Mouse (Mus musculus): ENCODE results near the gene Hopx.

Gene Hopx

DNA sequence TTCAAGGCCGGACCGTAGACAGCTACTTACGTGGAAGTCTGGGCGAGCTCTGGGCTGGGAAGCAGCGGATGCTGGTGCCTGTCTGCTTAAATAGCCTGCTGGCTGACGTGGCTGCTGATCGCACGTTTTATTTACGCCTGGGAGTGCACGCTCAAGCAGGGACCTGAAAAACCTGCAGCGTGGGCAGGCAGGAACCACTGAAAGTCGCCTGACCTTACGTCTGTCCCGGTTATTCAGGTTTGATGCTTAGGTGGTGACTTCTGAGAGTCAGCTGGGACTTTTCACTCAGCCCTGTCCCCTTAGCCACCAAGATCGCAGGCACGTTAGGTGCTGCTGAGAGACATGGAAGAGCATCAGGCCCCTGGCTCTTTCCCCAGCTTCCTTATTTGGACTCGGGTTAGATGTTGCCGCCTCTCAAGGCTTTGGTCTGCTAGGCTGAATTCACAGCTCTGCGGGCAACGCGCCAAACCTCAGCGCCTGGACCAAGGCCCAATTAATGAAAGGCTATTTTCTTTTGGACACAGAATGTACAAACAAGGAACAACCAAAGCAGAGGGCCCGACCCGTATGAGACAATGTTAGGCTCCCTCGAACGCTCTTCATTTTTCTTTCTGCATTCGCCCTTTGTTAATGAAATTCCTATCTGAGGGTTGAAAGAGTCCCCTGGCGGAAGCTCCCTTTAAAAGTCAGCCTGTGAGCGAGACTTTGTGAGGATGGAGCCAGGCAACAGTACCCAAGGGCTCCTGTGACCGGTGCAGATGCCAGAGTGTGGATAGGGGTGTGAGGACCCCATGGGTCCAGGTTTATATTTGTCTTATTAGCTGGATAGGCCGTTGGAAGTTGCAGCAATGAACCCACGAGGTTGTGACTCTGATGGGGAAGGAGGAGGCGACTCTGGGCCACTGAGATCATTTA, at the start of gene Hopx:
Hopx (minus strand) TSS at position 305 of the 915 bp plus-strand sequence.
- DNase-seq (ENCODE audit: extremely low spot score, low spot score) = no peak

DNA sequence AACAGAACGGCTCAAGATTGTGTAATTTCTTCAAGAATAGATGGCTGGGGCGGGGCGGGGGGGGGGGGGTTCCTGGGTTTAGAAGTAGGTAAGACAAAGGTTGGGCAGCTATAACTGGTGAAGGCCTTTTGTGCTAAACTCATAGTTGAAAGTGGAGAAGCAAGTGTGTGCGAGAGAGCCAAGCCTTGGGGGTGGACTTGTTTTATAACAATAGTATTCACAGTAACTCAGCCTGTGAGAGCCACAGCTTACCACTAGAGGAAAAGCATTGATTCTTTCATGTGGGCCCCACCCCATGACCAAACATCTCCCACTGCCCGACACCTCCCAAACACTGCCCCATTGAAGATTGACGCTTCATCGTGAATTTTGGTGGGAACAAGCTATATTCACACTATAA, 48.7 kb upstream of the Hopx start:
- no peak for DNase-seq (ENCODE audit: extremely low spot score, low spot score)

DNA sequence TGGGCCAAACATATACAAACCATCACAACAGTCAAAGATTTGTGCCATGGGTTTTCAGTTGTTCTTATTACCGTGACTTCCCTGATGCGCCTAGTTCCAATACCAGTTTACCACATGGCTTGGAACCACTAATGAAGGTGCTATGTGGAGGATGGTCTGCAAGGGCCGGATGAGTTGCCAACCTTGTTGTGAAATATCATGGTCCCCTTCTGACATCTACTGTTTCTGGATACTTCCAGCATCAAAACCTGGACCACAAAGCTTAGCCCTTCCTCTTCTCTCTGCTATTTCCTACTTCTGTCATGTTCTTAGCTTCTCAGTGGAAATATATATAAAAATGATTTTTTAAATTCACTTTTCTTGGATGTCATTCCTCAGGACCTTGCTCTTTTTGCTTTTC, 47.6 kb upstream of the Hopx start:
- DNase-seq (ENCODE audit: extremely low spot score, low spot score) = no peak

DNA sequence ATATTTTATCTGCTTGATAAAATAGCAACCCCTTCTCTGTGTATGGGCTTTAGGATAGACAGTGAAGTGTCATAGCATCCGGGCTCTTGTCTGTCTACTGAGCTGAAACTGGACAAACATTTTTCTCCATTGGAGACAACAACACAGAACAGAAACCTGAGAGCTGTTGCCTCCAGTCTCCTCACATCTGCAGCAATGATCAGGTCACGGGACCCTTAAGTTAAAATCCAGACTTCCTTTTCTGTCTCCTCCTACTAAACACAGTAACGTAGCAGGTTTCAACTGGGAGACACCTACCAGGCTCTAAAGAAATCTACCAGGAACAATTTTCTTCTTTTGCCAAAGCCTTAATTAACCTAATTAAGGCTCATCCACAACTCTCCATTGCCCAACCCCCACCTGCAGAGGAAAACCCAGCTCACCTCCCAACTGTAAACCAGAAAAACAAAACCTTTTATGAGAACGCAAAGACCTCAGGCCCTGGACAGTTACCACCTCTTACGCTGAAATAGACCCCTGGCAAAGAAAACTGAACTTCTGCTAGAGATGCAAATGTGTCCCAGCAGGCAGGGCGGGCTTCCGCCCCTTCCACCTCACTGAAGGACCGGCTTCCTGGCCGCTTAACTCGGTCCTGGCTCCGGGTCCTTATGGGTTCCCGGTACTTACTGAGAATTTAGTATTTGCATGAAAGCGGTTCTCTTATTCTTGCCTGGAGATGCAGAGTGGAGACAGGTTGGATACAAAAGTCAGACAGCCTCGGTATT, 43.0 kb upstream of the Hopx start:
- no peak for DNase-seq (ENCODE audit: extremely low spot score, low spot score)

GRCm38 (mm10) chr5:77156938-77157337, 42.0 kb upstream of the Hopx start:
- DNase-seq (ENCODE audit: extremely low spot score, low spot score) = no peak

DNA sequence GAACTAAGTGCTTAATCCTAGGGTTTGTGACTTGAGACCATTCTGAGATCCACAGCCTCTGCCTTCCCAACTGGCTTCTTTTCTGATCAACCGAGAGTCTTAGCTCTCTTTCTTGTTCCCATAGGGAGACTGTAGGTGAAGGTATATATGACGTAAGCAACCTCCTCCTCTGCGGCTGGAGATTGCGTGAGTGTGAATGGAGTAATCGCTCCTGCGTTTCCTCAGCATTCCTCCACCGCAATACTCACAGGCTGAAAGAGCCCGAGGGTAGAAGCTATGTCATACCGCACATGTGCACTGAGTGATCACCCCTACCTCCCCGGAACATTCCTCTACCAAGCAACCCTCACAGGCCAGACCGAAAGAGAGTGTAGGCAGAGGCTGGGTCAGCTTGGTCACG, 40.6 kb upstream of the Hopx start:
- DNase-seq (ENCODE audit: extremely low spot score, low spot score) = no peak

GRCm38 (mm10) chr5:77154812-77155211, 39.9 kb upstream of the Hopx start:
- DNase-seq (ENCODE audit: extremely low spot score, low spot score) = no peak

DNA sequence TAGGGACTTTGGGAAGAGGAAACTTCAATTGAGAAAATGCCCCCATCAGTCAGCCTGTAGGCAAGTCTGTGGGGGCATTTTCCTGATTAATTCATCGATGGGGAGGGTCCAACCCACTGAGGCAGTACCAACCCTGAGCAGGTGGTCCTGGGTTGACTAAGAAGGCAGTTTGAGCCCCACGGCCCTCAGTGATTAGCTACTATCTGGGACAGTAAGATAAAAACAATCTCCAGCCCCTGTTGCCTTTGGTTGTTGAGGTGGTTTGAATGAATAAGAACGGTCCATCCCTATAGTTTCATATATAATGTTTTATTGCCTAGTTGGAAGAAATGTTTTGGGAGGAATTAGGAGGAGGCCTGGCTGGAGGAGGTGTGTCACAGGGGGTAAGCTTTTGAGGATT, 36.8 kb upstream of the Hopx start:
- DNase-seq (ENCODE audit: extremely low spot score, low spot score) = no peak

GRCm38 (mm10) chr5:77151075-77151474, 36.2 kb upstream of the Hopx start:
- DNase-seq (ENCODE audit: extremely low spot score, low spot score) = no peak

DNA sequence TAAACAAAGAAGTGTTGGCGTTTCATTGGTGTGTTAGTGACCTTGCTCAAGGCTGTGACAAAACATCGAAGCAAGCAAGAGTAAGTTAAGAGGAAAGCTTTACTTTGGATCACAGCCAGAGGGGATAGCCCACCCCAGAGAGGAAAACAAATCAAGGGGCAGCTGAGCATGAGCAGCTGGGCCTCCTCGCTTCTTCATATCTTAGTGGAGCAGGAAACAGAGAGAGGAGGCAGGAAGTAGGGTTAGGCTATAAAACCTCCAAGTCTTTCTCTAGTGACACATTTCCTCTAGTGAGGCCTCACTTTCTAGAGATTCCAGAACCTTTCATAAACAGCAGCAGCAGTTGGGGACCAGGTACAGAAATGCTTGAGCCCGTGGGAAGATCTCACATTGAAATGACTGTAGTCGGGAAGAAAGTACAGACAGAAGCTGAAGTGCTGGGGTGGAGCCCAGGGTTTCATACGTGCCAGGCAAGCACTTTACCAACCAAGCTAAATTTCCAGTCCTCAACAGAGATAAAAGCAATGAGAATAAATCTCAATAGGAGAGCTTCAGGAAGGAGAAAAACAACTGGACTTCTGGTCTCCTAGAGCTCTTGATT, 33.2 kb upstream of the Hopx start:
- DNase-seq (ENCODE audit: extremely low spot score, low spot score) = no peak

- no peak for DNase-seq (ENCODE audit: extremely low spot score, low spot score)
Measured at GRCm38 (mm10) chr5:77146459-77147170, 31.7 kb upstream of the Hopx start.

- no peak for DNase-seq (ENCODE audit: extremely low spot score, low spot score)
Measured at GRCm38 (mm10) chr5:77144647-77145046, 29.7 kb upstream of the Hopx start.

DNA sequence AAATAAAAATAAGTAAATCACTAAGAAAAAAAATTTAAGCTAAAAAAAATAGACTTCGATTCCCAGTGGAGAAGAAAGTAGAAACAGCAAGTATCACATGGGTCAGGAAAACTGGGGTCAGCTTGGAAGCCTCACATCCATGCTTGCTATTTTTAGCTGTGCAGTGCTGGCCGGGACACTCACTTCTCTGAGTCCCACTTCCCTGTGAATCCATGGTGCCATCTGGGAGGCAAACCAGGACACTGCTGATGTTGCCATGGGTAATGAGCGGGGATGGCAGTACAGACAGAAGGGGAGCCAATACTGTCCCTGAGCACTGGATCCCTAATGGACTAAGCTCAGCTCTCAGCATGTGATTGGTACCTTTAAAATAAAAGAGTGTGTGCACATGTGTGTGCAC, 28.2 kb upstream of the Hopx start:
- DNase-seq (ENCODE audit: extremely low spot score, low spot score) = no peak

- DNase-seq (ENCODE audit: extremely low spot score, low spot score) = no peak
Measured at GRCm38 (mm10) chr5:77141336-77141735, 26.4 kb upstream of the Hopx start.

GRCm38 (mm10) chr5:77140861-77141260, 25.9 kb upstream of the Hopx start:
- no peak for DNase-seq (ENCODE audit: extremely low spot score, low spot score)

DNA sequence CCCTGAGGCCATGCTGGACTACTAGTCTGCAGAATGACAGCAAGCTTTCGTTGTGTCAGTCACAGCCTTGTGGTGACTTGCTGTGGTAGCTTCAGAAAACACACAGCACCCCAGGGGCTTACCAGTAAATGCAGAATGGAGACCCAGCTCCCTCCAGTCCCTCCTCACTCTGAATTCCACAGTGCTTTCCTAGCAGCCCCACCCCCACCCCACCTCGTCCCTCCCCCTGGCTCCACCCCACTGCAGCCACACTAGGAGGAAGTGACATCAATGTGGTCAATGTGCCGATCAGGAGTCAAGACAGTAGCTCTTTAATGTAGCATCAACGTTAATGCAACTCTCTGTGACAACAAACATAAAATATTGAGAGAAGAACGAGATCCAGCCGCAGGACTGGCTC, 25.2 kb upstream of the Hopx start:
- no peak for DNase-seq (ENCODE audit: extremely low spot score, low spot score)

DNA sequence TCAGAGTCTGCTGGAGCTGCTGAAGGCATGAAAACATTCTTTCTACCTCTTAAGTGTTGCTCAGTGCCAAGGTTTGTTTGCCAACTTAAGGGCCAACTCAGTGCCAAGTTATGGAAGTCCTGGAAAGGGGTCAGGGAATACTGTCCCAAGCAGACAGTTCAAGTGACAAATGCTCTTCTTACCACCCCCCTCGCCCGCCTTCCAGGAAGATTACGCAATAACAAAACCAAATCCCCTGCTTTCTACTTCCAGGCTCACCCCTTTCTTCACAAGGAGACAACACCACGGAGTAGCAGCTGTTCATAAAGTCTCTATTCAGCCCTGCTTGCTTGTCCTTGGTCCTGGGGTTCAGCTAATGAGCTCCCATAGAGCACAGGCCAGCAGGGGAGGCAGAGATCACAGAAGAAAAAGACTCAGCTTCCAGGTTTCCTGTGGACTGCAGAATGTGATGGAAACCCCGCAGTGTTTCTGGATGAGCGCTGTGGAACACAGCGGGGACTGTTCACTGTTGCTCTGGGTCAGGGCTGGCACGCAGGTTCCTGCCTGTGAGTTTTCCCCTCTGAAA, 22.9 kb upstream of the Hopx start:
- DNase-seq (ENCODE audit: extremely low spot score, low spot score) = no peak

DNA sequence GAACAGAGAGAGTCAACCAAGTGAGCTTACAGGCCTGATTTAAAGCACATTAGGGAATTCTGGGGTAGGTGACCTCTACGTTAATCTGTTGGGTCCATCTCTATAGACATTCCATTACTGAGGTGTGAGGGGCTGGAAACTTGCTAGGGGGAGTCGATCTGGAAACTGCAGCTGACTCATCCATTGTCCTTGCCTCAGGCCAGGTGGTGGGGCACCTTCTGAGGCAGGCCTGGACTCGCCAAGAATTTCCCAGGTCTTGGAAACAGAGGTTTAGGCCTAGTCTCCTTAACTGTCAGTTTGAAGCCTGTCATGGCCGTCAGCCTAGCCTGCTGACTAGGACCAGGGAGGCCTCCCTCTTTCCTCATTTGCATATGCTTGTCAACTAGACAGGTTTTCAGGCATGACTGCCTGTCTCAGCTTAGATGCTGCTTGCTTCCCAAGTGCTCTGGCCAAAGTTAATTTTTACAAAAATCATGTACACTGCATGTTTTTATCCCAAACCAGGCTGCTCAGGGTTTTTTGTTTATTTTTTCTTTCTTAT, 21.8 kb upstream of the Hopx start:
- DNase-seq (ENCODE audit: extremely low spot score, low spot score) = no peak

DNA sequence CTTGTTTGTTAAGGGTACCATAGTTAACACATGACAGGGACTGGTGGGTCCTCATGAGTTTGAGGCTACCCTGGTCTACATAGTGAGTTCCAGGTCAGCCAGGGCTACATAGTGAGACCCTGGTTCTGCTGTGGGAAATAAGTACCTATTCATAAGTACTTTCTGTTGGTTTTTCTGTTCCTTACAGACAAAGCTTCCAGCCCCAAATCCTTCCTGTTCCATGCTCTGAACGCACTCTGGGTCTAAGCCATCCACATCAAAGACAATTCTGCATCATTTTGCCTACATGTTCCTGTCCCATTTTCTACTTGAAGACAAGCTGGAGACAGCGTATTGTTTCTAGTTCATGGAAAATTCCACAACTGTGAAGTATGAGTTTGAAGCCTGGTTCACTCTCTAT, 20.0 kb upstream of the Hopx start:
- DNase-seq (ENCODE audit: extremely low spot score, low spot score) = no peak

DNA sequence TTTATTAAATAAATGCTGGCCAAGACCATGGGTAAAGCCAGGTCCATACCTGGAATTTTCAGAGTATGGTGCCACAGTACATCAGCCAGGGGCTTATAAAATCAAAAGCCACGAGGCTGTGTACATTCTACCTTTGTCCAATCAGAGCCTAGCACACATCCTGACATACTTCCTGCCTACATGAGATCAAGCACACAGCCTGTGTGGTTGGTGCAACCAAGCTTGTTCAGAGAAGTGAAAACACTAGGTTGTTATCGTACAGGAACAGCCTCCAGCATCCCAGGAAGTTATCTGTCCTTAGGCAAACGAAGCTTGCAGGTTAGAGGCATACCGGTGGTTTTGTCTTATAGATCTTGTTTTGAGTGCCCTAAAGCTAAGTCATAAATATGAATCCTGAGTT, 19.5 kb upstream of the Hopx start:
- DNase-seq (ENCODE audit: extremely low spot score, low spot score) = no peak

GRCm38 (mm10) chr5:77133960-77134359, 19.0 kb upstream of the Hopx start:
- DNase-seq (ENCODE audit: extremely low spot score, low spot score) = no peak

All from neural tube, embryonic 10.5 days (tissue).